Mouse (Mus musculus) CH12.LX (cell line): Measurements from ENCODE around the gene Mrgpre. TPM values are rescaled to one million over a fixed set of nuclear protein-coding genes. Genes with fewer than 3 reads are reported as not detected.

ENCODE experiments used
- DNase-seq: peaks from one replicate; pipeline ENCODE4 v3.0.0-alpha.2; 2013; ENCODE audit errors: extremely low read depth
- H3K27ac ChIP-seq: 2 replicates; pipeline ENCODE4 v1.5.1; 2012; ENCODE audit warnings: low read depth, mild to moderate bottlenecking, control low read depth, moderate library complexity; ENCODE audit not compliant: insufficient read depth
- H3K27me3 ChIP-seq: replicated peaks from 2 replicates; pipeline ENCODE3; 2012; ENCODE audit warnings: inconsistent platforms
- H3K36me3 ChIP-seq, 2 experiments: replicated peaks in 1 of 2; 2 replicates each; pipeline versions ENCODE3 to v1.6.1; 2012; ENCODE audit warnings: inconsistent platforms in 1 of 2, low read length in 1 of 2, mild to moderate bottlenecking in 1 of 2, mixed read lengths in 1 of 2, moderate library complexity in 1 of 2; ENCODE audit not compliant: control insufficient read depth in 1 of 2, insufficient read depth in 1 of 2
- H3K4me1 ChIP-seq, 2 experiments: 2 replicates each; pipeline ENCODE4 v1.6.1; 2012; ENCODE audit warnings: inconsistent platforms in 1 of 2, moderate library complexity in 1 of 2; ENCODE audit not compliant: insufficient read depth in 2 of 2, control insufficient read depth in 1 of 2
- H3K4me2 ChIP-seq: 2 replicates; pipeline ENCODE4 v1.6.1; 2012; ENCODE audit warnings: low read depth, mild to moderate bottlenecking, control low read depth; ENCODE audit not compliant: poor library complexity, insufficient read depth, severe bottlenecking
- H3K4me3 ChIP-seq, 3 experiments: fragments of 150-350 bp in 1 of 3; sonication (generic) in 1 of 3; replicated peaks in 1 of 3; 2 replicates each; pipeline versions ENCODE3 to v1.5.1; 2011 to 2012; ENCODE audit warnings: low read depth in 2 of 3, low read length in 2 of 3, mild to moderate bottlenecking in 2 of 3, moderate library complexity in 2 of 3, control low read depth in 1 of 3, improper control_type of control experiment in 1 of 3, inconsistent platforms in 1 of 3, mixed read lengths in 1 of 3; ENCODE audit not compliant: poor library complexity in 1 of 3
- H3K79me2 ChIP-seq: replicated peaks from 2 replicates; pipeline ENCODE4 v1.6.1; 2012; ENCODE audit warnings: mild to moderate bottlenecking, moderate library complexity; ENCODE audit not compliant: control insufficient read depth, poor library complexity, insufficient read depth, severe bottlenecking; ENCODE audit errors: extremely low read depth
- H3K9ac ChIP-seq: 2 replicates; pipeline ENCODE4 v1.6.1; 2012; ENCODE audit warnings: low read depth, mild to moderate bottlenecking, control low read depth, moderate library complexity; ENCODE audit not compliant: insufficient read depth
- H3K9me3 ChIP-seq: replicated peaks from 2 replicates; pipeline ENCODE3; 2012; ENCODE audit warnings: low read length, inconsistent platforms, mixed read lengths
- BHLHE40 ChIP-seq: IDR thresholded peaks from 2 replicates; pipeline ENCODE4 v1.6.1; 2011; ENCODE audit warnings: mild to moderate bottlenecking, low read depth, low read length, improper control_type of control experiment
- CHD1 ChIP-seq: IDR thresholded peaks from 2 replicates; pipeline ENCODE4 v1.6.1; 2012; ENCODE audit warnings: low read depth, low read length, improper control_type of control experiment, inconsistent platforms
- CHD2 ChIP-seq: IDR thresholded peaks from 2 replicates; pipeline ENCODE4 v1.6.1; 2011; ENCODE audit warnings: low read length, improper control_type of control experiment
- E2F4 ChIP-seq: IDR thresholded peaks from 2 replicates; pipeline ENCODE4 v1.6.1; 2011; ENCODE audit warnings: low read depth, low read length, improper control_type of control experiment; ENCODE audit not compliant: insufficient replicate concordance
- ELF1 ChIP-seq: IDR thresholded peaks from 2 replicates; pipeline ENCODE4 v1.6.1; 2014; ENCODE audit warnings: low read depth, mild to moderate bottlenecking, inconsistent platforms, low read length, improper control_type of control experiment
- EP300 ChIP-seq: IDR thresholded peaks from 2 replicates; pipeline ENCODE4 v1.6.1; 2011; ENCODE audit warnings: low read length, improper control_type of control experiment
- ETS1 ChIP-seq: conservative IDR thresholded peaks from 2 replicates; pipeline ENCODE4 v1.6.1; 2012; ENCODE audit warnings: low read depth, mild to moderate bottlenecking, inconsistent platforms, low read length, improper control_type of control experiment, moderate library complexity
- GABPA ChIP-seq: IDR thresholded peaks from 2 replicates; pipeline ENCODE4 v1.6.1; 2012; ENCODE audit warnings: low read depth, low read length, improper control_type of control experiment, inconsistent platforms; ENCODE audit not compliant: insufficient replicate concordance
- HCFC1 ChIP-seq: IDR thresholded peaks from 2 replicates; pipeline ENCODE4 v1.6.1; 2012; ENCODE audit warnings: low read depth, mild to moderate bottlenecking, inconsistent platforms, low read length, improper control_type of control experiment
- MAFK ChIP-seq: IDR thresholded peaks from 2 replicates; pipeline ENCODE4 v1.6.1; 2011; ENCODE audit warnings: low read length, improper control_type of control experiment; ENCODE audit not compliant: insufficient replicate concordance
- MAX ChIP-seq: IDR thresholded peaks from 2 replicates; pipeline ENCODE4 v1.6.1; 2011; ENCODE audit warnings: low read length, improper control_type of control experiment
- MEF2A ChIP-seq: IDR thresholded peaks from 2 replicates; pipeline ENCODE4 v1.6.1; 2014; ENCODE audit warnings: low read depth, mild to moderate bottlenecking, inconsistent platforms, low read length, improper control_type of control experiment, borderline replicate concordance
- MXI1 ChIP-seq: IDR thresholded peaks from 2 replicates; pipeline ENCODE4 v1.6.1; 2011; ENCODE audit warnings: mild to moderate bottlenecking, low read depth, low read length, improper control_type of control experiment
- MYC ChIP-seq: IDR thresholded peaks from 2 replicates; pipeline ENCODE4 v1.6.1; 2011; ENCODE audit warnings: low read depth, mild to moderate bottlenecking, improper control_type of control experiment, low read length
- NELFE ChIP-seq: IDR thresholded peaks from 2 replicates; pipeline ENCODE4 v1.6.1; 2011; ENCODE audit warnings: low read depth, low read length, improper control_type of control experiment
- NRF1 ChIP-seq: IDR thresholded peaks from 2 replicates; pipeline ENCODE4 v1.6.1; 2014; ENCODE audit warnings: low read depth, mild to moderate bottlenecking, inconsistent platforms, low read length, improper control_type of control experiment, moderate library complexity
- POLR2A ChIP-seq: IDR thresholded peaks from 2 replicates; pipeline ENCODE4 v1.6.1; 2011; ENCODE audit warnings: low read depth, mild to moderate bottlenecking, improper control_type of control experiment, low read length
- POLR2AphosphoS2 ChIP-seq: IDR thresholded peaks from 2 replicates; pipeline ENCODE4 v1.6.1; 2011; ENCODE audit warnings: low read depth, low read length, improper control_type of control experiment
- RAD21 ChIP-seq: IDR thresholded peaks from 2 replicates; pipeline ENCODE4 v1.6.1; 2011; ENCODE audit warnings: low read depth, mild to moderate bottlenecking, low read length, improper control_type of control experiment, moderate library complexity
- RCOR1 ChIP-seq: conservative IDR thresholded peaks from 2 replicates; pipeline ENCODE4 v1.6.1; 2012; ENCODE audit warnings: low read depth, mild to moderate bottlenecking, inconsistent platforms, low read length, improper control_type of control experiment
- SIN3A ChIP-seq: IDR thresholded peaks from 2 replicates; pipeline ENCODE4 v1.6.1; 2012; ENCODE audit warnings: low read length, improper control_type of control experiment, inconsistent platforms
- SMC3 ChIP-seq: IDR thresholded peaks from 2 replicates; pipeline ENCODE4 v1.6.1; 2011; ENCODE audit warnings: low read depth, low read length, improper control_type of control experiment
- TCF12 ChIP-seq: IDR thresholded peaks from 2 replicates; pipeline ENCODE4 v1.6.1; 2014; ENCODE audit warnings: low read depth, mild to moderate bottlenecking, inconsistent platforms, low read length, improper control_type of control experiment
- UBTF ChIP-seq: IDR thresholded peaks from 2 replicates; pipeline ENCODE4 v1.6.1; 2012; ENCODE audit warnings: low read depth, mild to moderate bottlenecking, inconsistent platforms, low read length, improper control_type of control experiment, moderate library complexity
- USF1 ChIP-seq: IDR thresholded peaks from 2 replicates; pipeline ENCODE4 v1.6.1; 2014; ENCODE audit warnings: low read depth, mild to moderate bottlenecking, inconsistent platforms, low read length, improper control_type of control experiment
- USF2 ChIP-seq: conservative IDR thresholded peaks from 2 replicates; pipeline ENCODE4 v1.6.1; 2011; ENCODE audit warnings: low read depth, low read length, improper control_type of control experiment
- ZMIZ1 ChIP-seq: IDR thresholded peaks from 2 replicates; pipeline ENCODE4 v1.6.1; 2012; ENCODE audit warnings: low read depth, mild to moderate bottlenecking, inconsistent platforms, low read length, improper control_type of control experiment
- ZNF384 ChIP-seq: IDR thresholded peaks from 2 replicates; pipeline ENCODE4 v1.6.1; 2012; ENCODE audit warnings: low read depth, low read length, improper control_type of control experiment, inconsistent platforms
- dilution Hi-C: fragments of 300-500 bp; cut with MboI; formaldehyde crosslinking; loops from 2 replicates; pipeline ENCODE4 v1.14.3; 2020; ENCODE audit warnings: low sequenced_read_pairs; ENCODE audit not compliant: extremely low pct_unique_long_range_greater_than_20kb, extremely low pct_ligation_motif_present
- in situ Hi-C: fragments of 300-500 bp; cut with MboI; formaldehyde crosslinking; loops from 3 replicates; pipeline ENCODE4 v1.14.3; 2019; ENCODE audit warnings: low sequenced_read_pairs, low pct_ligation_motif_present, low pct_unique_long_range_greater_than_20kb, mixed read lengths
- polyA plus RNA-seq: library from polyadenylated mRNA; unstranded; fragments of >175 nt; gene quantifications from 2 replicates; pipeline ENCODE4 v1.2.1, GENCODE M21; 2012; ENCODE audit warnings: low read depth; ENCODE audit not compliant: insufficient read length
- total RNA-seq, 2 experiments: library from RNA; depleted of rRNA; stranded (reverse); fragments of 300-350 nt in 1 of 2; fragments of >200 nt in 1 of 2; gene quantifications; 2 replicates each; pipeline ENCODE4 v1.2.3; 2012 to 2014

The Mrgpre gene
- 1.3 and 1.5 TPM in 2 replicates for total RNA-seq (2012; rRNA removed)
- total RNA-seq (2014; rRNA removed): 0.26 and 0.68 TPM in 2 replicates
- 3.0 and 3.5 TPM in 2 replicates for polyA plus RNA-seq

- Histone ChIP-seq H3K27ac (no peak within 1 kb of the TSS), H3K4me1 (peaks cover 13 to 31% of the 10 kb centered on the region in 2 experiments), H3K4me3 (peak within 1 kb of the TSS; percentile 50 to 69 (median 63)), H3K36me3 (peaks cover 4 to 20% of the 10 kb centered on the region in 2 experiments)
- dilution Hi-C loops: no loop called here
- TF ChIP-seq TCF12: 0 out of 2 replicates have a peak, but pooled peaks have one; percentile 39
- TF ChIP-seq CHD2: no peak
- peak; percentile 52; the same call in 1 of the 2 replicates for TF ChIP-seq ELF1
- TF ChIP-seq SIN3A: peak; percentile 14; the same call in 1 of the 2 replicates
- TF ChIP-seq MAX: peak; percentile 52; the same call in 1 of the 2 replicates
- no peak for TF ChIP-seq HCFC1
- peak; percentile 26 for TF ChIP-seq MXI1
- TF ChIP-seq USF1: peak; percentile 64
- no peak for TF ChIP-seq SMC3
- peak; percentile 44; the same call in 1 of the 2 replicates for TF ChIP-seq POLR2A
- TF ChIP-seq BHLHE40: peak; percentile 26; the same call in 1 of the 2 replicates
- TF ChIP-seq NELFE: peak; percentile 42; the same call in 1 of the 2 replicates
- TF ChIP-seq USF2: peak; percentile 46; the same call in 1 of the 2 replicates
- no peak for TF ChIP-seq GABPA
- TF ChIP-seq NRF1: no peak
- TF ChIP-seq, all 38 proteins: peak for 10
- Histone ChIP-seq H3K9ac (0 out of 2 replicates have a peak within 1 kb of the TSS, but pooled peaks have one; percentile 30), H3K79me2 (no peaks in the 10 kb centered on the region), H3K9me3 (no peaks in the 10 kb centered on the region), H3K27me3 (peaks cover 5% of the 10 kb centered on the region), H3K4me2 (peak within 1 kb of the TSS; percentile 63)
- in situ Hi-C loops: no loop called here
- peak; percentile 42 for DNase-seq
Observed at GRCm38 (mm10) chr7:143783996-143784829, at the start of gene Mrgpre. Mrgpre (minus strand) TSS chr7:143784500.

GRCm38 (mm10) chr7:143833581-143834190, 49.4 kb upstream of the Mrgpre start:
- in situ Hi-C loops: loop anchor here (10.0 kb wide), 1 partner anchor 71 kb away; no protein-coding TSS in a partner anchor
- Histone ChIP-seq H3K4me1 (peaks cover 15 to 54% of the 10 kb centered on the region in 2 experiments), H3K27ac (no peak overlapping the region), H3K9ac (no peak overlapping the region), H3K36me3 (peaks cover 20 to 71% of the 10 kb centered on the region in 2 experiments), H3K4me2 (no peak overlapping the region), H3K79me2 (0 out of 2 replicates have a peak, but pooled peaks cover 3% of the 10 kb centered on the region), H3K27me3 (no peaks in the 10 kb centered on the region), H3K9me3 (no peaks in the 10 kb centered on the region), H3K4me3 (no peak overlapping the region)
- no peak for TF ChIP-seq BHLHE40
- no peak for TF ChIP-seq USF2
- no peak for TF ChIP-seq POLR2AphosphoS2
- TF ChIP-seq HCFC1: no peak
- no peak for TF ChIP-seq MEF2A
- no peak for TF ChIP-seq E2F4
- TF ChIP-seq ZMIZ1: no peak
- no peak for TF ChIP-seq ZNF384
- no peak for TF ChIP-seq UBTF
- TF ChIP-seq EP300: no peak
- TF ChIP-seq POLR2A: no peak
- no peak for TF ChIP-seq RCOR1
- no peak for TF ChIP-seq MAFK
- TF ChIP-seq CHD2: no peak
- TF ChIP-seq NRF1: no peak
- TF ChIP-seq CHD1: no peak
- no peak for TF ChIP-seq ETS1
- no peak for TF ChIP-seq RAD21
- no peak for TF ChIP-seq MAX
- no peak for TF ChIP-seq MYC
- dilution Hi-C loops: no loop called here
- DNase-seq: no peak
